ENCODE assay signal across 29 mouse cellular contexts in genomic region chr3:69901874-69902381, GRCm38 (mm10). TPM values are rescaled to one million over a fixed set of nuclear protein-coding genes. Genes with fewer than 3 reads are reported as not detected.
DNase-seq lines count a peak whose midpoint lies in the region; ATAC-seq and TF ChIP-seq lines count a peak whose summit lies in the region.
"Had no signal": no experiment of that assay in that cellular context is flagged by ENCODE, and none has a peak within 500 bp of the region (broad histone marks: within the 10 kb centered on the region; RNA-seq: fewer than 3 reads in every experiment).

No protein-coding gene starts in this region.

- 0 out of 2 replicates have a peak, but pooled peaks have one; percentile 33 for ATAC-seq in embryonic facial prominence, embryonic 14.5 days (ENCODE audit: low read depth)
- peak; percentile 31; the same call in 1 of the 2 replicates for ATAC-seq in intestine, embryonic 15.5 days
- no peak for ATAC-seq in intestine, postnatal 0 days
- peak; percentile 68; the same call in 1 of the 2 replicates for ATAC-seq in stomach, embryonic 16.5 days (ENCODE audit: insufficient read depth, low FRiP score)
- ATAC-seq: liver, embryonic 12.5 days; liver, postnatal 0 days; midbrain, embryonic 16.5 days had no signal

- H3K9me3 ChIP-seq in embryonic facial prominence, embryonic 14.5 days (ENCODE audit: control insufficient read depth, low read length), result no peaks in the 10 kb centered on the region
- H3K9me3 ChIP-seq in embryonic facial prominence, embryonic 10.5 days, result no peaks in the 10 kb centered on the region
- H3K9me3 ChIP-seq in intestine, embryonic 15.5 days, result no peaks in the 10 kb centered on the region
- H3K9me3 ChIP-seq in intestine, postnatal 0 days (ENCODE audit: control insufficient read depth), result no peaks in the 10 kb centered on the region
- H3K9me3 ChIP-seq in stomach, embryonic 16.5 days (replicated peaks; ENCODE audit: control insufficient read depth, low read length), result no peaks in the 10 kb centered on the region
- H3K9me3 ChIP-seq: embryonic facial prominence, embryonic 13.5 days; hindbrain, embryonic 15.5 days; limb, embryonic 13.5 days; liver, embryonic 12.5 days had no signal

- H3K4me2 ChIP-seq in embryonic facial prominence, embryonic 14.5 days (ENCODE audit: low read depth, low read length), result no peak overlapping the region
- H3K4me2 ChIP-seq in intestine, embryonic 15.5 days (replicated peaks), result no peak overlapping the region
- H3K4me2 ChIP-seq in intestine, postnatal 0 days (replicated peaks; ENCODE audit: low read depth), result no peak overlapping the region
- no peak overlapping the region for H3K4me2 ChIP-seq in stomach, embryonic 16.5 days (ENCODE audit: low read depth, low read length)
- H3K4me2 ChIP-seq: embryonic facial prominence, embryonic 13.5 days; heart, embryonic 11.5 days; hindbrain, embryonic 15.5 days; limb, embryonic 13.5 days; liver, embryonic 12.5 days; midbrain, embryonic 11.5 days had no signal

- H3K4me1 ChIP-seq in embryonic facial prominence, embryonic 14.5 days (ENCODE audit: control insufficient read depth, insufficient read depth, low read length), result no peaks in the 10 kb centered on the region
- peaks cover 9% of the 10 kb centered on the region for H3K4me1 ChIP-seq in embryonic facial prominence, embryonic 10.5 days
- H3K4me1 ChIP-seq in intestine, embryonic 15.5 days (replicated peaks), result no peaks in the 10 kb centered on the region; the same call in 1 of the 2 replicates
- H3K4me1 ChIP-seq in intestine, postnatal 0 days (replicated peaks; ENCODE audit: control insufficient read depth, insufficient read depth, low read length), result no peaks in the 10 kb centered on the region
- peaks cover 4% of the 10 kb centered on the region for H3K4me1 ChIP-seq in stomach, embryonic 16.5 days (ENCODE audit: control insufficient read depth, insufficient read depth, low read length)
- H3K4me1 ChIP-seq: hindbrain, embryonic 15.5 days; limb, embryonic 13.5 days; liver, embryonic 12.5 days had no signal

- H3K36me3 ChIP-seq in embryonic facial prominence, embryonic 14.5 days (ENCODE audit: control insufficient read depth, insufficient read depth, low read length), result no peaks in the 10 kb centered on the region
- no peaks in the 10 kb centered on the region for H3K36me3 ChIP-seq in embryonic facial prominence, embryonic 10.5 days (replicated peaks)
- H3K36me3 ChIP-seq in intestine, embryonic 15.5 days, result no peaks in the 10 kb centered on the region
- no peaks in the 10 kb centered on the region for H3K36me3 ChIP-seq in intestine, postnatal 0 days (ENCODE audit: control insufficient read depth, insufficient read depth)
- H3K36me3 ChIP-seq in stomach, embryonic 16.5 days (ENCODE audit: control insufficient read depth, insufficient read depth, low read length), result no peaks in the 10 kb centered on the region
- H3K36me3 ChIP-seq: embryonic facial prominence, embryonic 13.5 days; hindbrain, embryonic 15.5 days; limb, embryonic 13.5 days; liver, embryonic 12.5 days had no signal

- no peaks in the 10 kb centered on the region for H3K27me3 ChIP-seq in embryonic facial prominence, embryonic 14.5 days (replicated peaks; ENCODE audit: control insufficient read depth, insufficient read depth, low read length)
- H3K27me3 ChIP-seq in embryonic facial prominence, embryonic 10.5 days (replicated peaks; ENCODE audit: low read depth, poor library complexity, severe bottlenecking), result no peaks in the 10 kb centered on the region
- no peaks in the 10 kb centered on the region; the same call in 1 of the 2 replicates for H3K27me3 ChIP-seq in intestine, embryonic 15.5 days (replicated peaks)
- H3K27me3 ChIP-seq in intestine, postnatal 0 days (replicated peaks; ENCODE audit: control insufficient read depth, insufficient read depth, low read length), result no peaks in the 10 kb centered on the region
- H3K27me3 ChIP-seq in stomach, embryonic 16.5 days (ENCODE audit: control insufficient read depth, insufficient read depth, low read length), result no peaks in the 10 kb centered on the region
- H3K27me3 ChIP-seq: CH12.LX; embryonic facial prominence, embryonic 13.5 days; hindbrain, embryonic 15.5 days; limb, embryonic 13.5 days; liver, embryonic 12.5 days had no signal

- no peak overlapping the region for H3K9ac ChIP-seq in embryonic facial prominence, embryonic 14.5 days (ENCODE audit: low read depth, low read length)
- H3K9ac ChIP-seq in intestine, embryonic 15.5 days, result no peak overlapping the region
- no peak overlapping the region for H3K9ac ChIP-seq in intestine, postnatal 0 days (ENCODE audit: low read depth, low read length)
- H3K9ac ChIP-seq in stomach, embryonic 16.5 days (ENCODE audit: low read length), result no peak overlapping the region
- H3K9ac ChIP-seq: embryonic facial prominence, embryonic 13.5 days; hindbrain, embryonic 15.5 days; limb, embryonic 13.5 days; liver, embryonic 12.5 days; liver, postnatal 0 days had no signal

- no peak overlapping the region for H3K4me3 ChIP-seq in embryonic facial prominence, embryonic 14.5 days (ENCODE audit: low read depth, low read length)
- H3K4me3 ChIP-seq in embryonic facial prominence, embryonic 10.5 days, result no peak overlapping the region
- H3K4me3 ChIP-seq in intestine, embryonic 15.5 days (replicated peaks), result no peak overlapping the region
- H3K4me3 ChIP-seq in intestine, postnatal 0 days (ENCODE audit: low read depth, low read length), result no peak overlapping the region
- H3K4me3 ChIP-seq in stomach, embryonic 16.5 days (replicated peaks; ENCODE audit: low read length), result no peak overlapping the region
- H3K4me3 ChIP-seq: embryonic facial prominence, embryonic 13.5 days; erythroblast, embryonic 14.5 days; hindbrain, embryonic 15.5 days; limb, embryonic 13.5 days; liver, embryonic 12.5 days had no signal

- no peak for DNase-seq in embryonic facial prominence, embryonic 14.5 days (ENCODE audit: low spot score)
- no peak for DNase-seq in embryonic facial prominence, embryonic 10.5 days (ENCODE audit: low spot score)
- peak; percentile 14 for DNase-seq in NIH3T3 (ENCODE audit: low read depth)
- no peak for DNase-seq in cerebellum, adult 11-12 months
- DNase-seq: adrenal gland, adult 8-10 months; cerebellum, adult 8-10 months; embryo, embryonic 11 days; gastrocnemius, postnatal 36 days; heart, adult 18-20 months; heart, postnatal 4 days; kidney, adult 11 months; kidney, postnatal 14 days; liver, postnatal 0 days; right cerebral cortex, postnatal 25 days had no signal

- no peak for TF ChIP-seq CTCF in intestine, postnatal 0 days (IDR thresholded peaks at IDR 0.05; ENCODE audit: low read depth)

- no peak overlapping the region for H3K27ac ChIP-seq in embryonic facial prominence, embryonic 14.5 days (replicated peaks; ENCODE audit: low read depth, low read length)
- H3K27ac ChIP-seq in embryonic facial prominence, embryonic 10.5 days (replicated peaks), result no peak overlapping the region
- no peak overlapping the region for H3K27ac ChIP-seq in intestine, embryonic 15.5 days
- H3K27ac ChIP-seq in intestine, postnatal 0 days (ENCODE audit: low read depth, low read length), result no peak overlapping the region
- H3K27ac ChIP-seq in stomach, embryonic 16.5 days (ENCODE audit: low read length), result no peak overlapping the region
- H3K27ac ChIP-seq: embryonic facial prominence, embryonic 13.5 days; hindbrain, embryonic 15.5 days; limb, embryonic 13.5 days; liver, embryonic 12.5 days had no signal

RNA-seq across cellular contexts. Expression of gene Sptssb, which starts 42.2 kb away (rescaled TPM):
- polyA plus RNA-seq in embryonic facial prominence, embryonic 14.5 days (2014; fragmentation: Nextera tagmentation; extraction: Ambion mirVana), result 1.7 and 3.3 TPM in 2 replicates
- 0.19 TPM in 1 of 2 replicates, not detected in the other for polyA plus RNA-seq in embryonic facial prominence, embryonic 10.5 days (2016; fragmentation: Nextera tagmentation; extraction: Ambion mirVana)
- 8.9 and 10.1 TPM in 2 replicates for polyA plus RNA-seq in intestine, embryonic 15.5 days (2015; fragmentation: Nextera tagmentation; extraction: Ambion mirVana)
- 7.0 and 18.2 TPM in 2 replicates for polyA plus RNA-seq in intestine, postnatal 0 days (2015; fragmentation: Nextera tagmentation; extraction: Ambion mirVana)
- 60.5 and 99.1 TPM in 2 replicates for polyA plus RNA-seq in stomach, embryonic 16.5 days (2015; fragmentation: Nextera tagmentation; extraction: Ambion mirVana)
- polyA plus RNA-seq: C2C12; erythroblast, embryonic 14.5 days; forebrain, embryonic 11.5 days; testis, adult 2 months had no signal
